ENCODE assay signal across 7 mouse cellular contexts in the genomic region with DNA sequence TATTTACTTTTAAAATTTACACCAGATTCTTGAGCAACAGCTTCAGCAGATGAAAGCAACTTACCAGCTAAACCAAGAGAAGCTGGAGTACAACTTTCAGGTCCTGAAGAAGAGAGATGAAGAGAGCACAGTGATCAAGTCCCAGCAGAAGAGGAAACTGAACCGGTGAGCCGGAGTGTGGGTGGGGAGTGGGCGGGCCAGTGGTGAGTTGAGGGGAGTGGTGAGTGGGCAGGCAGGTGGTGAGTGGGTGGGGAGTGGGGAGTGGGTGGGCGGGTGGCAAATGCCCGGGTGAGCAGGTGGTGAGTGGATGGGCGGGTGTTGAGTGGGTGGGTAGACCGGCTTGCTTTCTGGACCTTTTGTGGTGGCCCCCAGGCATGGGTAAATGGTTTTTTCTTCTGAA.
"Had no signal": no experiment of that assay in that cellular context is flagged by ENCODE, and none has a peak within 500 bp of the region (broad histone marks: within the 10 kb centered on the region; RNA-seq: fewer than 3 reads in every experiment).

No protein-coding gene starts in this region.

- DNase-seq: liver, embryonic 13.5 days; liver, postnatal 0 days; lung, adult 2 months; lung, postnatal 14 days; lung, postnatal 36 days; right cerebral cortex, adult 18-20 months; right cerebral cortex, postnatal 25 days had no signal
